Mouse (Mus musculus): Measurements from ENCODE around the gene Ttc39a.

Gene Ttc39a

DNA sequence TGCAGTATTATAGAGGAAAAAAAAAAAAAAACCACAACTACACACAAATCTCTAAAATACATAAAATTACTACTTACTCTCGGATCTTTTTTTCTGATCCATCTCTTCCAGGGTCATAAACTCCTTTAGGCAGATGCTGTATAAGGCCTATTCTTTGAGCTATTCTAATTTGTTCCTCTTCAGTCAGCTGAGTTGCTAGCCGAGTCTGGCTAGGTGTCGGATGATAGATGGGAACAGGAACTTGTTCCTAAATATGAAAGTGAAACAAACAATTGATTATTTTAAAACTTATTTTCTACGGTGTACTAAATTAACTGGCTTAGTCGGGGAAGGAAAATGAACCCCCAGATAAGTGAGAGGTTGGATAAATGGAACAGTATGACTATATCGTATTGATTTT is 50.4 kb downstream of the Ttc39a start:
- DNase-seq (ENCODE audit: low spot score in 2 of 2), result no peak

DNA sequence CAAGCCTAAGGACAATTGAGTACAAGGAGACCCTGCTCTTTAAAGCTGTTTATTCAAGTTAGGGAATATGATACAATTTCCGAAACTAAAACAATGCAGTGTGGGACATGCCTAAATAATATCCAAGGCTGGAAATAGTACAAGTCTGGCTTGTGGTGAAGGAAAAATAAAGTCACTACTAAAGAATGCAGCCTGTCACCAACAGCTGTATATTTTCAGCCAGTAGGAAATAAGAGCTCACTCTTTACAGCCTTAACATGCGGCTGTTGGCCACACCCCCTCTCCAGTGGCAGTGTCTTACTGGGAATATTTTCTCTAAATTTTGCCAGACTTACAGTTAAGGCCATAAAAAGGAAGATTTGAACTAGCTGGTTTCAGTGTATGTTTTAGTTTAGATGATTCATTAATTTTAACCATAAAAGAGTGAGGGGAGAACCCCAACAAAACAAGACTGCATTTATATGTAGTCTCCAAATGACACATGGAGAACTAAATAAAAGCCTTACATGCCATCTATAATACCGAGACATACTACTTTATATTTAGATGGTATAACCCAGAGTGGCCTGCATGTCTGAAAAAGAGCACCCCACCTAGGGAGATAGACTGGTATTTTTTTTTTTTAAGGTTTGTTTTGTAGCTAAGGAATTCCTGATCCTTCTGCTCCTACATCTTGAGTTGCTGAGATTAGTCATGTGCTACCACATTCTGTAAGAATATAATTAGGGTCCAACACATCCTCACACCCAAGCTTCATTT is 54.2 kb downstream of the Ttc39a start:
- no peak for DNase-seq (ENCODE audit: low spot score in 2 of 2)

DNA sequence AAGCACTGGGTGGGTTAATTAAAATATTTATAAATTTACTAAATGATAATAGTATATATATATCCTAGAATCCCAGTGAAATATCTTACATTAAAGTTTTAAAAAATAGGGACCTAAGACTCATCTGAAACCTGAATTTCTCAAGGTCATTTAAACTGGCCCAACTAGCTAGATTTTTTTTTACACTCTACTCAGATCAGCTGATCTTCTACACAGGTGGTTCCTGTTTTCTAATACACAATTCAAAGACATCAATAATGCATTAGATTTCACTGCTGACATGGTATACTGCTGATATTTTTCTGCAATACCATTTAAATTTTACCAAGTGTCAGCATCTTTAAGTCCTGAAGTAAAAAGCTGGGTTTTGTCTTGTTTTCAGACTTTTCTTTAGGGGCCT is 57.5 kb downstream of the Ttc39a start:
- no peak for DNase-seq (ENCODE audit: low spot score in 2 of 2)

DNA sequence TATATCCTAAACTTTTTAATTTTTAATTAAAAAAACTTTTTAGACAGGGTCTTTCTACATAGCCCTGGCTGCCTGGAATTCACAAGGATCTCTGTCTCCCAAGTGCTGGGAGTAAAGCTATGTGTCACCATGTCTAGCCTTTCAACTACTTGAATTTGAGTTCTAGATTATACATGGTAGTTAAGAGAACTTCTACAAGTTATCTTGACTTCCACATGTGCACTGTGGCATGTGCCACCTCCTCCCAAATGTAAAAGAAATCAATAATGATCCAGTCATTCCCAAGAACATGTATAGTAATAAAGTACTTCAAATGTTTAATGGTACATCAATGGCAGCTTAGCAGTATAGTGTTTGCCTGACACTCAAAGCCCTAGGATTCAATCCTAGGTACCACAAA is 61.3 kb downstream of the Ttc39a start:
- DNase-seq (ENCODE audit: low spot score in 2 of 2), result no peak

DNA sequence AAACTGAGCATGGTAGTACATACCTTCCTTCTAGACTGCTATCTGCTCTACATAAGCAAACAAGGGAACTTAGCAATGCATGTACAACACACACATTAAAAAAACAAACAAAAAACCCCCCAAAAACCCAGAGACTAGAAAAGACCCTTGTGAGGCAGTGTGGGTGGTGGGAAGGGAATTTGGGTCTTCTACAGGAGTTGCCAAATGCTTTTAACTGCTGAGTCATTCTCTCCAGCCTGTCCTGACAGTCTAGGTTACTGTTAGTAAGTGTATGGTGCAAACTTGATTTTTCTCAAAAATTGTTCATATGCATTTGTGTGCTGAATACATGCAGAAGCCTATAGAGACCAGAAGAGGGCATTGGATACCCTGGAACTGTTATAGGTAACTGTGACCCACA is 65.2 kb downstream of the Ttc39a start:
- DNase-seq (ENCODE audit: low spot score in 2 of 2), result no peak

DNA sequence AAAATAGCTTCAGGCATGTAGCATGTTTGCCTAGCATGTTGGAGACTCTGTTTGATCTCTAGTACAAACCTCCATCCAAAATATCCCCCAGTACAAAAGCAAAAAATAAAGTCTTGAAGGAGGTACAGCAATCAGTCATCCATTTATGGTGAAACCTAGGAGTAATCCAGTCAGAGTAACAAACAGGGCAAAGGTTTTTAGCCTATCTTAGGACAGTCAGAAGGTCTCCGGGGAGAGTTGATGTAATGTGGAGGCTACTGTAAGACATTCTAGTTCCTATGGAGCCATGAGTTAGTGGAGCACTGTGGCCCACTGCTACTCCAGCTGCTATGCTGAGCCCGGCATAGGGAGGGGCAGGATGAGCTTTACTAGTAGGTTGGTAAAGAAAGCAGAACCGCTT is 66.1 kb downstream of the Ttc39a start:
- no peak for DNase-seq (ENCODE audit: low spot score in 2 of 2)

DNA sequence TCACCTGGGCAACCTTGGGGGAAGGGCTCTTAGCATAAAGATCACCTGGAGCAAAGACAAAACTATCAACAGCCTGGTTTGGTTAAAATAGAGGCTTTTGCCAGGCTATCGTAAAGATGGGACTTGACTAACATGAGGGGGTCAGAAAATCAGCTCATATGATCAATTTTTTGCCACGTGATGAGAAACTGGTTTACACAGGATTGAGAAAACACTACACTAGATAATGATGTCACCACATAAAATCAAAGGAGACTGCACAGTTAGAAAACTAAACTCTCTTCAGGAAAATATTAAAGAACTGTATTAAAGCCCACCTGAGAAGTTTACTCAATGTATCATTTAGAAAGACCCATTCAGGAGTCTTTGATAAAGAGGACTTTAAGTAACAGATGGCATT is 68.7 kb downstream of the Ttc39a start:
- no peak for DNase-seq (ENCODE audit: low spot score in 2 of 2)

DNA sequence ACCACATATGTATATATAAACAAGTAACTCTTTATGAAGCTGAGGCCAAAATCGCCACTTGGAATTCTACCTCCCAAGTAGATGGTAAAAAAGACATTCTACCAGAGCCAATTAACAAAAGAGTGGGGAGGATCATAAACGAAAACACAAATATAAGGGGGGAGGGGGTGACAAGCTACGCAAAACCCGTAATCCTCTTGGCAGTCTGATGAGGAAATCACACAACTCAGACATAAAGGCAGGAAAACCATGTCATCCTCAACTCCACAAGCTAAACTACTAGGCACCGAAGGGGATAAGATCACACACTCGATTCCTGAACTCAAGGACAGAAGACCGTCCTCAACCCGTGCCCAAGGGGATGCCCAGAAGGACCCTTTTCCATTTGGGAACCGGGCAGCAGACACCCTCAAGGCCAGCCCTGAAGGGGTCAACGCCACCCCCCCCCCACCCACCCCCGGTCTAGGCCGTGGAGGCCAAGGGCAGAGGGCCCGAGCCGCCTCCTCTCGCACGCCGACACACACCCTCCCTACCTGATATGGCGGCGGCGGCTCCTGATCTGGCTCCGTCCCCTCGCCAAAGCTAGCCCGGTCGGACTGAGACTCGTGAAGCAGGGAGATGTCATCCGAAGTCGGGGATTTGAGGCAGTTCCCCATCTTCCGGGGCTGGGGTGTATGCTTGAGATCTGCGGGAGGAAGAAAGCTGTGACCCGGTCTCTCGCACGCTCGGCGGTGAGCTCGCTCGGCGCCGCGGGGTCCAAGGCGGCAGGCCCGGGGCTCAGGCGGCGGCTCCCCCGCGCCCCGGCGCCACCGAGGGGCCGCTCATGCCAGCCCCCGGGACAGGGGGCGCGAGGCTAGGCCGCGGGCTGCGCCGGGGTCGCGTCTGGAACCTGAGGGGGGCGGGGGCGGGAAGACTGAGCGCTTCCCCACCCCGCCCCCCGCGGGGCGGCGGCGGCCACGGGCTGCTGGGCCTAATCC is 69.4 kb downstream of the Ttc39a start:
- DNase-seq (ENCODE audit: low spot score in 2 of 2), result peak; percentile 75 to 87

DNA sequence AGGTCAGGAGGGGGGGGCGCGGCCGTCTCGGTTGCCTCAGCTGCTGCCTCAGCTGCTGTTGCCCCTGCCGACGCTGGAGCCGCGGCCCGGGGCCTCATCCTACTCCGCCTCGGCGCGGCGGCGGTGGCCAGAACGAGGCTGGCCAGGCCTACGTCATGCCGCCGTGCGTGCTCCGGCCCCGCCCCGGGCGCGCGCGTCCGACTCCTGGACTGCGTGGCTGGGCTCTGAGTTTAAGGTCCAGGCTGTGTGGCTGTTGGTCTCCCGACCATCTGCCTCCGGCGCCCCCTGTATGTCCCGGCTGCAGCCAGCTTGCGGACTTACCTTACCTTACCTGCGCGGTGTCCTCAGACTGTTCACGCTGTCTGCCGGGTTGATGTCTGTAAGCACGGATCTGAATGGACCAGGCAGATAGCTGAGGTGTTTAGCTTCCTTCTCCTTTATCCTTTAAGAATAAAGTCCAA is 70.2 kb downstream of the Ttc39a start:
- peak; percentile 87 to 91 for DNase-seq (ENCODE audit: low spot score in 2 of 2)

DNA sequence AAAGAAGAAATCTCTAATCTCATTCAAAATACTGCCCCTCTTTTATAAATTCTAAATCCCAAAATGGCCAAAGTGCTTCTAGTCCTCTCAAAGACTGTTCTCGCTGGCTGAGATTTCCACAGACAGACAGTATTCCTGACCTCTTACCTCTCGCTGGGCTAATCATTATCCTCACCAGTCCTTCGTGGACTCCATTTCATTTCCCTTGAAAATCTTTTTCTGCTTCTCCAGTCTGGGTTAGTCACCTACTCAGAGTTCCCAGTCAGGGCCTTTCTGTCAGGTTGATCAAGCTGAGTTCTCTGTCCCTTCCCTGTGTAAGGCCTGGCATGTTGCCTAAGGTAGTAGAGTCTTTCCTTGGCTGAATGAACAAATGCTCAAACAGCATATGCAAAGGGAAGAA is 71.0 kb downstream of the Ttc39a start:
- no peak for DNase-seq (ENCODE audit: low spot score in 2 of 2)

DNA sequence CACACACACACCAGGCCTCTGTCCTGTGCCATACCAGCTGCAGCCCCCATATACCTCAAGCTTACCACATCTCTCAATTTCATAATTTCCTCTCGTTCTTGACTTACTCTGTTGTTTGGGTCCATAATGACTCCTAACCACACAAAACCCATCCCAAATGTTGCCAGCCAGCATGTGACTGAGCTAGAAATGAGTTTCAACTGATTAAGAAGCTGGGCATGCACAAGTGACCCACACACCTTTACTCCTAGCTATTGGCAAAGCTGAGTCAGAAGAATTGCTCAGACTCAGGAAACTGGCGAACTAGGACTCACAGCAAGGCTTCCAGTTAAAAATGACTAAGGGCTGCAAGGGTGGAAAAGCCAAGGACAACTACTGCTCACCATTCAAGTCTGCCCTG is 75.0 kb downstream of the Ttc39a start:
- no peak for DNase-seq (ENCODE audit: low spot score in 2 of 2)

DNA sequence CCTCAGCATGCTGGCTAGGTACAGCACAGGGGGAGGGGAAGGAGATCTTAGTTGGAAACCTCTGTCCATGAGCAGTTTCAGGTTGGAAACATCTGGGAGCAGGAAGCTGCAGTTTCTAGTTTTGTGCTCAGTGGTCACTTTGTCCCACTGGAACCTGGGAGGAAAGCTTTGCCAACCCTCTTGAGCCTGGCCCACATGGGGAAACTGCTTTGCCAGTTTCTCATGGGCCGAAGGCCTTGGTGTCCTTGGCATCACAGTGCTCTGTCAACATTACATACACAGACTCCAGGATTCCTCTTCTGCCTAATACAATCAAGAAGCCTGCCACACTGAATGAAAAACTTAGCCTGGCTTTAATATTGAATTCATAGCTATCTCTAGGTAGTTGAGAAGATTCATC is 76.3 kb downstream of the Ttc39a start:
- DNase-seq (ENCODE audit: low spot score in 2 of 2), result no peak

DNA sequence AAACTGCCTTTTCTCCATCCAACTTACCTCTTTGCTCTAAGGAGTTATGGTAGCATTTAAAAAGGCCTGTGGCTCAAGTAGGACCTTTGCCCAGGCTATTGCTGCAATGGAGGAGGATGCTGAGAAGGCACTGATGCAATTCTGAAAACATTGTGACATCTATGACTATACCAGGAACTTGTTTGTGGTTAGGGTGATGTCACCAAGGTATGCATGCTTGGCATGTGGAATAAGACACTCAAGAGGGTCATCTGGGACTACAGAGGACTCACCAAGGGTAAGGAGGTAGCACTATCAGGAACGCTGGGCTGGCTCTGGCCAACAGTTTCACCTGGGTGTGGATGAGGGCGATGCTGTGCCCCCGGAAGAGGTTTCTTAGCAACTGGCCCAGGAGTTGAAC is 78.2 kb downstream of the Ttc39a start, which contains the start of gene Rnf11:
Rnf11 (minus strand) TSS at position 108 of the 400 bp plus-strand sequence.
- DNase-seq (ENCODE audit: low spot score in 2 of 2), result no peak

DNA sequence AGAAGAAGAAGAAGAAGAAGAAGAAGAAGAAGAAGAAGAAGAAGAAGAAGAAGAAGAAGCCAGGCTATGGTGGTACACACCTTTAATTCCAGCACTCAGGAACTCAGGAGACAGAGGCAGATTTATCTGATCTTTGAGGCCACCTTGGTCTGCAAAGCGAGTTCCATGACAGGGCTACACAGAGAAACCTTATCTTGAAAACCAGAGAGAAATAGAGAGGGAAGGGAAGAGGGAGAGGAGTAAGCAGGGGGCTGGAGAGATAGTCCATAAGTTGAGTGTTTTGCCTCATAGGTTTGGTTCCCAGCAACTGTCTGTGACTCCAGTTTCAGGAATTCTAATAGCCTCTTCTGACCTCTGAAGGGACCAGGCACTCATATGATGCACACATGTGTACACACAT is 82.4 kb downstream of the Ttc39a start:
- no peak for DNase-seq (ENCODE audit: low spot score in 2 of 2)

DNA sequence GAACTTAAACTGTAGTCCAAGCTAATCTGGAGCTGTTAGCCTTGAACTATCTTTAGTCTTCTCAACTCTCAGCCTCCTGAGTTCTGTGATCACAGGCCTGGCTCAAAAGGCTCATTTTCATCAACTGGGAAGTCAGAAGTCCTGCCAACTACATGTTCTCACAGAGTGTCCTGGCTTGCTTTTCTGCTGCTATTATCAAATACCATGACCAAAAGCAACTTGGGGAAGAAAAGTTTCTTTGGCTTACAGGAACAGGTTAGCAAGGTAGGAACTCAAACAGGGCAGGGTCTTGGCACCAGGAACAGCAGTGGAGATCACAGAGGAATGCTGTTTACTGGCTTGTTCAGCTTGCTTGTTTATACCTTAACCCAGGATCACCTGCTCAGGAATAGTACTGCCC is 87.2 kb downstream of the Ttc39a start:
- DNase-seq (ENCODE audit: low spot score in 2 of 2), result no peak

Measured in spleen, postnatal 10 days (tissue).